Mouse (Mus musculus) lung, adult 2 months (tissue): Measurements from ENCODE around the gene Ccdc42.

Source experiments
- CTCF ChIP-seq: fragments of 200-500 bp; IDR thresholded peaks from 2 replicates; pipeline ENCODE4 v1.5.1; 2011; ENCODE audit warnings: mild to moderate bottlenecking, low read length, control low read depth; ENCODE audit not compliant: insufficient read depth
- POLR2A ChIP-seq: fragments of 200-500 bp; IDR thresholded peaks from 2 replicates; pipeline ENCODE4 v1.6.1; 2011; ENCODE audit warnings: low read depth, mild to moderate bottlenecking, control low read depth, low read length, borderline replicate concordance; ENCODE audit errors: extremely low read depth

- no peak for TF ChIP-seq POLR2A
- no peak for TF ChIP-seq CTCF
Observed at GRCm38 (mm10) chr11:68583906-68584480, 2.8 kb upstream of the Ccdc42 start.
